Mouse (Mus musculus): Measurements from ENCODE around the gene Pcnx3.
"Not testable (repeated sequence)": the region's sequence is repeated elsewhere in the genome, so short reads cannot be mapped to it uniquely, and the experiment has no call there.

Gene Pcnx3

DNA sequence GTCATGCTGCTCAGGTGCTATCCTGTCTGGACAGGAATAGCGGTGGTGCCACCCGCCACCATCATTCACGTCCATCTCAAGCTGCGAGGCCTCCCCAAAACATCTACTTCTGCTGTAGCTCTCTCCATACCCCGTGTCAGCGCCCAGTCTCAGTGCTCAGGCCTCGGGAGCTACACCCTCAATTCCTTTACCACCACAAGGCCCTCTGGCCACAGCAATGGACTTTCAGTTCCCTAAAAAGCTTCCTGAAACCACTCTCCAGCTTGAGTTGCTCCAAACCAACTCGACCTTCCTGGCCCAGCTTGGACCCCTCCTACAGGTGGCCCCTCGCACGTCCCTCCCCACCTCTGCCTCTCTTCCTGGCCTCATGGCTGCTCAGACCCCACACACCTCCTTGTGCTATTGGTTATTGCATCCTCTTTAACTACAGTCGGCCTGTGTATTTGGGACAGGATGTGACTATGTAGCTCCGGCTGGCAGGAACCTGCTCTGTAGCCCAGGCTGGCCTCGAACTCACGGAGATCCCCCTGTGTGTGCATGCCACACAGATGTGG lies 23.3 kb upstream of the Pcnx3 start:
- no peak for DNase-seq

DNA sequence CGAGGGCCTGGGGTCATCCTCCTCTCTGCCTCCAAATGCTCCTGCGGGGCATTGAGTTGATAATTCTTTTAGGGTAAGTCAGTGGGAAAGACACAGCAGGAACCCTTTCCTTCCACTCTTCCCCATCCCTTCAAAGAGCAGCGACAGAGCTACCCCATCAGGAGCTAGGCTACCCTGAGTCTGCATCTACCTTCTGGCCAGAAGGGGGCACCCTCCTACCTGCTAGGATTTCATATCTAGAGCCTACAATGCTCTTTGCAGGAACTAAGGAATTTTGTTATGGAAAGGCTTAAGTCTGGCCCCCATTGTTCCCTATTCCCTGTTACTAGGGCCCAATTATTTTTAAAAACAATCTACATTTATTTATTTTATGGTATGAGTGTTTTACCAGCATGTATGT lies 22.5 kb upstream of the Pcnx3 start:
- DNase-seq, result peak; percentile 89

DNA sequence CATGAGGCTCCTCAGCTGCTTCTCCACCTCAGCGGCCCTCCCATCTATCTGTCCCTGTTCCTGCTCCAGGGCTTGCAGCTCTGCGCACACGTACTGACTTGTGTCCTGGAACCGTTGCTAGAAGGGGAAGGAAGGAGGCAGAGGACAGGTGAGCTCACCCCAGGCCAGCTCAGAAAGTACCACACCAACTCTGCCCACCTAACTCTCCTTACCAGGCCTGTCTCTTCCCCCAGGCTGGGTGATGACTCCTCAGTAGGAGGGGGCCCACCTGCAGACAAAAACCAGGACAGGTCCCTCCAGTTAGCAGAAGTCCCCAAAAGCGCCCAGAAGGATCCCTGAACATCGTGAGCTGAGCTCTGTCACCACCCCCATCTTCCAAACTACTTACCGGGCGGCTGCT lies 21.9 kb upstream of the Pcnx3 start:
- no peak for DNase-seq

DNA sequence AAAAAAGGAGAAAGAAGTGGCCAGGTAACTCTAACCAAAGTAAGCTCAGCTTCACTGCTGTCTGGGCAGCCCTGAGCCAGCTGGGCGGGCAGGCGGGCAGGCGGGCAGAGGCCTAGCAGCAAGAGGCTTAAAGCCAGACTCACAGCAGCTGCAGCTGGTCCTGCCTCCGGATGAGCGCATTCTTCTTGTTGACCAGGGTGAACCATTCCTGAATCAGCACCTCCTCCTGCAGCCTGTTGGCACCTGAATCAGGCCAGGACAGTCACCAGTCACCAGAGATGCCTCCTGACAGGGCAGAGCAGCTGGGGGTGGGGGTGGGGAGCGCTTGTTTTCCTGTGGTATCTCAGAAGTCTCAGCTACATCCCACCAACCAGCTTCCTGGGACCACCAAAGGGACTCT lies 21.4 kb upstream of the Pcnx3 start:
- DNase-seq, result no peak

DNA sequence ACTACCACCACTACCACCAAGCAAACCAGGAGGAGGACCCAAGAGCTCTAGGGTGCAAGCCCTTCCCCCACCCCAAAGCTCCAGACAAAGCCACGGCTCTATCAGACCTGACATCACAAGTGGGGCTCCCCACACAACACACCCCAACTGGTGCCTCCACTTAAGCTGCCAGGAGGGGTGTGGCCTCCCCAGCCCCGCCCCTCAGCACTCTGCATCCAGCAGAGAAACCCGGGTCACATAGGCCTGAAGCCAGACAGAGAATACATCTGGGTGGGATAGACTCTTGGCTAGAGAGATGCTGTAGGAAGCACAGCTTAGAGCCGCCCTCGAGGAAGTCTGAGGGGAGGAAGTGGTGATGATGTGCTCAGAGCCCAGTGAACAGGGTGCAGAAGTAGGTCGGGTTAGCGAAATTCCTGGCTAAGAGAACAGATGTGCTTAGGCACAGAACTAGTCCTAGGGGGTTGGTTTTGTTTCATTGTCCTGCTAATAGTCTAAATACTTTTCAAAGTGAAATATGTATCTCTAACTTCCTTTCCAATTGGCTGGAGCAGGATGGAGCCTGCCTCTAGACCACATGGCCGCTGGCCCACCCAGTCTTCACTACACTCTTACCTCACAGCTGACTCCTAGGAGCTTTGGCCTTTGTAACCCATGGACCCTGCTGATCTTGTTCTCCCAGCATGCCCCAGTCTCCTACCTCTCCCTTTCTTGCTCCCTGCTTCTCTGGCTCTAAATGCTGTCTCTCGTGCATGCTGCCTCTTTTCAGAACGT lies 16.3 kb upstream of the Pcnx3 start:
- DNase-seq, result peak; percentile 75

DNA sequence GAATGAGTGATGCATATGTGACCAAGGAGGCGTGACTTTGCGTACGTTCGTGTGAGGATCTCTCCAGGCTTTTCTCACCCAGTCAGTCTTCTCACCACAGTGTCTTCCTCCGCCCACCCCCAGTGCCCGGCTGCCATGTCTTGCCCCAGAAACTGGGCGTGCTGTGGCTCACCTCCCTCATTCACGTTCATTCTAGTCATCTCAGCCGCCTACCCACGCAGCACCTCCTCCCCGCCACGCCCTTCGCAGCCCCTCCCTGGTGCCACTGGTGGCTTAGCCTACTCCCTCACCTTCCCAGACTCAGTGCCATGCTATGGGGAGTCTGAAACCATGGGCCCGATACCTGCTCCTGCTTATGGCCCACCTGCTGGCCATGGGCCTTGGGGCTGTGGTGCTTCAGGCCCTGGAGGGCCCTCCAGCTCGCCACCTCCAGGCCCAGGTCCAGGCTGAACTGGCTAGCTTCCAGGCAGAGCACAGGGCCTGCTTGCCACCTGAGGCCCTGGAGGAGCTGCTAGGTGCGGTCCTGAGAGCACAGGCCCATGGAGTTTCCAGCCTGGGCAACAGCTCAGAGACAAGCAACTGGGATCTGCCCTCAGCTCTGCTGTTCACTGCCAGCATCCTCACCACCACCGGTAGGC lies 15.6 kb upstream of the Pcnx3 start, which contains the start of gene Kcnk7:
Gene Kcnk7, plus strand, starts transcription at position 205 of the 638 bp plus-strand sequence.
- peak; percentile 58 for DNase-seq

DNA sequence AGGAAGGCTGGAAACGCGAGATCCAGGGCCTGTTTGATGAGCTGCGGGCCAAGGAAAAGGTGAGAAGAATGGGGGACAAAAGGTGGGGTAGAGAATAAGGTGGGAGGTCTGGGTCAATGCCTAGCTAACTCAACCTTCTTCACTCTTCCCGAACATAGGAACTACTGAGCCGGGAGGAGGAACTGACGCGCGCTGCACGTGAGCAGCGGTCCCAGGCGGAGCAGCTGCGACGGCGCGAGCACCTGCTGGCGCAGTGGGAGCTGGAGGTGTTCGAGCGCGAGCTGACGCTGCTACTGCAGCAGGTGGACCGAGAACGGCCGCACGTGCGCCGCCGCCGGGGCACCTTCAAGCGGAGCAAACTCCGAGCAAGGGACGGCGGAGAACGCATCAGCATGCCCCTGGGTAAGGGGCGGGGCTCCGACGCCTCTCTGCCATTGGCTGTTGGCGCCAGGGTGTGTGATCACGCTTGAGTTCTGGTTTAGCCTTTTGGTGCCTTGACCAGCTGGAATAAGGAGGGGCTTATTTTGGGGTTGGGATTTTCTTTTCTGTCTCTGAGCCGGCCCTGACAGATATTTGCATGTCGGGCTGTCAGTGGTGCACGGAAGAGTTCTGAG lies 7.2 kb upstream of the Pcnx3 start:
- DNase-seq, result no peak

DNA sequence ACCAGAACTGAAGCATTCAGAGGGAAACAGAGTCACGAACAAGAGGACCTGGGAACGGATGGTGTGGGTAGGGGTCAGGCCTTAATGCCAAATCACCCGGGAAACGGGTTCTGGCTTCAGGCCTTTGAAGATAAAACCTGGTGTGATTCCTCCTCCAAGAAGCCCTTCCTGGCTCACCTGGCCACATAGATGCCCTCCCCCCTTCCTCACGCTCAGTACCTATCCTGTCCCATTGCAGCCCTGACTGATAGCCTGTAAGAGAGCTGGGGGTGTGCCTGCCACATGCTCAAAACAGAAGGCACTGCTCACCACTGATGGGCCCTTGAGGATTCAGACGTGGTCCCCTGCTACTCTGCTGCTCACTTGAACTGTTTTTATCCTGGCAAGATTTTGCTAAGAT lies 5.1 kb upstream of the Pcnx3 start:
- DNase-seq, result no peak

DNA sequence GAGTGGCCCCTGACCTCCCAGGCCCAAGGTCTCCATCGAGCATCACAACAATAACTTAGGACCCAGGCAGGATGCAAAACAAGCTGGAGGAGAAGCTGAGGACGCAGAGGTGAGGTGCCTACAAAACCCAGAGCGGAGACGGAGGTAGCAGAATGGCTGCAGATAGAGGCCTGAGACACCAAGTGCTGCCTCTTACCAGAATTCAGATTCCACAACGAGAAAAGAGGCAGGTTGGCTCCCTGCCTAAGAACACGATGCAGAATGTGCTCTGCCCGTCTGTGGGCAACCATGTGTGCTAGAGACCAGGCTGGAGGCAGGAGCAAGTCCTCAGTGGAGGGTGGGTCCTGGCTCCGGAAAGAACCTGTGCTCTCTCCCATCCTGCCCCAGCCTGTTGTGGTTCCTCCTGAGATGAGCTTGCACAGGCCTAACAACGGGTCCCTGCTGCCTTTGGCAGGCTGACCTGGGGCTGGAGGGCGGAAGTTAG lies 4.2 kb upstream of the Pcnx3 start:
- DNase-seq, result no peak

DNA sequence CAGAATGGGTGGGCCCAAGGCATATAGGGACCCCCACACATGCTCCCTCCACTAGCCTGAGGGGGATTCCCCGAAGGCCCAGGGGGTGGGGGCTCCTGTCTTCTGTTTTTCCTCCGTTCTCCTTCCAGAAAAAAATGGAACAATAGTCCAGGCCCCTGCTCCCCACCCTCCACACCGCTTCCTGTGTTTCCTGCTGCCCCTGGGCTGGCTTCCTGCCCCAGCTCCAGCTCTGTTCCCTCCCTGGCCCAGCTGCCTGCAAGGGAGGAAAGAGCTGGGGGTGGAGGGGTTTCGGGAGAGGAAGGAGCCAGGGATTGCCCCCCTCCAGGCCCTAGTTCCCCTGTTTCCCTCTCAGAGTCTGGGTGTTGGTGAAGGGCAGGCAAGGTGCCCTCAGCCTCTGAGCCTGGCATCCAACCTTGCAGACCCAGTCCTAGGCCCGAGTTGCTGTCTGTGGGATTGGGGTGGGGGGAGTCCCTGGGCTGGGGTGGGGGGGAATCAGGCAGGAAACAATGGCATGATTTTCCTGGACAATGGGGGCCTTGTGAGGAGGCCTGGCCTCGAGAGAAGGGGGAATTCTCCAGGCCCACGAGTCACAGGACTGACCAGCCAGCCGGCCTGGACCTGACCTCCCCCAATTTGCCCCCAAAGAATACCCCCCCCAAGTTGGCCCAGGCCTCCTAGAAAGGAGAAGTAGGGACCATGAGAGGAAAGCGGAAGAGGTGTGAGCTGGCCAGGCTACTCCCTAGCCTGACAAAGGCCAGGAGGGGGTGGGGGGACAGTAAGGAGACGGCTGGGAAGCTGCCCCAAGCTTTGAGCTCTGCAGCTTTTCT lies 3.6 kb upstream of the Pcnx3 start:
- DNase-seq, result peak; percentile 86

DNA sequence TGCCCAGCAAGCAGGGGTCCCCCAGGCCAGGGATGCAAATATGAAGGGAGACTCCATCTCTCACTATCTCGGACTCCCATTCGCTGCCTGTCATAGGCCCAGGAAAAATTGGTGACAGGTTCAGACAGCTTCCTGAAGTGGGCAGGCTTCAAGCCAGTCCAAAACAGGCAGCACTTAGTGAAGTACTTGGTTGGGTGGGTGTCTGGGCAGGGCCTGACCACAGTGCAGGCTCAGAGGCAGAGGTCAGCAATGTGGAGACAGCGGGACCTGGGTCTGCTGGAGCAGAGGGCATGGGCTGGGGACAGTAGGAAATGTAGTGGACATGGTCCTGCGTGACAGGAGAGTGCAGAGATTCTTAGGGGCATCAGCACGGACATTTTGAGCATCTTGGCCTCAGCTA lies 2.9 kb upstream of the Pcnx3 start:
- DNase-seq, result peak; percentile 36

DNA sequence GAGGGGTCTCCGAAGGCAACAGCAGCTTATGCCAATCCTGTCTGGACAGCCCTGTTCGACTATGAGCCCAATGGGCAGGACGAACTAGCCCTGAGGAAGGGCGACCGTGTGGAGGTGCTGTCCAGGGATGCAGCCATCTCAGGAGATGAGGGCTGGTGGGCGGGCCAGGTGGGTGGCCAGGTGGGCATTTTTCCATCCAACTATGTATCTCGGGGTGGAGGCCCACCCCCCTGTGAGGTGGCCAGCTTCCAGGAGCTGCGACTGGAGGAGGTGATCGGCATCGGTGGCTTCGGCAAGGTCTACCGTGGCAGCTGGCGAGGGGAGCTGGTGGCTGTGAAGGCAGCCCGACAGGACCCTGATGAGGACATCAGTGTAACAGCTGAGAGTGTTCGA lies 1.6 kb upstream of the Pcnx3 start:
- DNase-seq, result peak; percentile 40

DNA sequence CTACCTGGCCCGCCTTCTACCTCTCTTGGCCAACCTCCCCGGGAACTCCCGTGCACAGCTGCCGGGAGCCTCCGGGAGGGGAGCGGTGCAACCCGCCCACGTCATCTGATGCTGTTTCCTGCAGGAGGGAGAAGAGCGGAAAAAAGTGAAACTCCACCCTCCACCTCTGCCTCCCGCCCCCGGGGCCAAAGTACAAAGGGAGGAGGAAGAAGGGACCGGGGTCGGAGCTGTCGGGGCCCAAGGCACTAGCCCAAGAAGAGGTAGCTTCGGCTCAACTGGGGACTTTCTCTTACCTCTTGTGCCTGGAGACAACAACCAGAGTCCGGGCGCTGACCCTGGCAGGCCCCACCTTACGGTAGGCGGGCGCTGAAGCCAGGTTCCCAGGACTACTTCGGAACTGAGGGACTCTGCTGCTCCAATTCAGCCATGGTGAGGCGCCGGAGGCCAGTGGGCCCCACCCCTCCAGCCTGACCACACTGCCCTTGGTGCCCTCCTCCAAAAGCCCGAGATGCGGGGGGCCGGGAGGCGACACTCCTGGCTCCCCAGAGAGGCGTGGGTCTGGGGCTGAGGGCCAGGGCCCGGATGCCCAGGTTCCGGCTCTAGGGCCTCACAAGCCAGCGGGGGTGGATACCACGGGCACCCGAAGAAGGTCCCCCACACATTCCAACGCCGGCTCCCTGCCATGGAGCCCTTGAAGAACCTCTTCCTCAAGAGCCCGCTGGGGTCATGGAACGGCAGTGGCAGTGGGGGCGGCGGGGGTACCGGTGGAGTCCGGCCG lies 1.0 kb upstream of the Pcnx3 start:
- DNase-seq, result peak; percentile 95

DNA sequence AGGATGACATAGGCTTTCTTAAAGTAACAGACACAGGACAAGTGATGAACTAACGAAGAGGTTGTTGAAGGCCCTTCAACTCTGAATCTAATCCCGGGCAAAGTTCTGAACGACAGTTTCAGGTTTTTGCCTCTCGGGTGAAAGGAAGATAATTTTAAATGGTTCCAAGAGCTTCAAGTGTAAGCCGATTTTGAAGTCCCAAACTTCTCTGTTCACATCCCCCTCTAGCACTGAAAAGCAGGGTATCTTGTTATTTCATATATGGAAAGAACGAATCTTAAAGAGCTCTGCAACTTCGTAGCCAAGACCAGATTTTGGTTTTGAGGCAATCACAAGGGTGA lies 350 bp upstream of the Pcnx3 start:
- no peak for DNase-seq

DNA sequence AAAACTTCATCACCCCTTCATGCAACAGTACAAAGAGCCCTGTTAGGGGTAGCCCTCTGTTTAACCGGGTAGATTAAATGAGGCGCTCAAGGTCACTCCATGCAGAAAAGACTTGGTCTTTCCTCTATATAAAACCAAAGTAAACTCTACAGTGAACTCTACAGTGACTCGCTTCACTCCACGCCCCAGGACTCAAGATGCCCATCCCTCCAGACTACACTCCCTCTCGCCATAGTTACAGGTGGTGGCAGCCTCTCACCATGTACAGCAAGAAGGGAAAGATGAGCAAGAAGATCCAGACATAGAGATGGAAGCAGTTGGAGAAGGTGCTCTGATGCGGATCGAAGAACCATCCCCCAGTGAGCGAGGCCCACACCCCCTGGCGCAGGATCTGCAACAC lies 970 bp downstream of the Pcnx3 start:
- DNase-seq, result no peak

DNA sequence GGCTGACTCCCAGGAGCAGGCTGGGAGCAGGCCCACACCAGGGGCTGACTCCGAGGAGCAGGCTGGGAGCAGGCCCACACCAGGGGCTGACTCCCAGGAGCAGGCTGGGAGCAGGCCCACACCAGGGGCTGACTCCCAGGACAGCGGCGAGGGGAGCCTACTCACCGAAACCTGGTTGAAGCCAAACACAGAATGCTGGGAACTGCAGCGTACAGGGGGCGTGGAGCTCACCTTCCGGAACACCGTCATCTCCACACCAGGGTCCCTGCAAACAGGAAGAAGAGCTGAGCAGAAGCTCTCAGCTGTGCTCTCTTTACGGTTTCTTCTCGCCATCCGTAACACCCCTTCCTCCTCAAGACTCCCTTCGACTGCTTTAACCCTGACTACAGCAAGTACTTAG lies 1.8 kb downstream of the Pcnx3 start:
- DNase-seq, result not testable (repeated sequence)

DNA sequence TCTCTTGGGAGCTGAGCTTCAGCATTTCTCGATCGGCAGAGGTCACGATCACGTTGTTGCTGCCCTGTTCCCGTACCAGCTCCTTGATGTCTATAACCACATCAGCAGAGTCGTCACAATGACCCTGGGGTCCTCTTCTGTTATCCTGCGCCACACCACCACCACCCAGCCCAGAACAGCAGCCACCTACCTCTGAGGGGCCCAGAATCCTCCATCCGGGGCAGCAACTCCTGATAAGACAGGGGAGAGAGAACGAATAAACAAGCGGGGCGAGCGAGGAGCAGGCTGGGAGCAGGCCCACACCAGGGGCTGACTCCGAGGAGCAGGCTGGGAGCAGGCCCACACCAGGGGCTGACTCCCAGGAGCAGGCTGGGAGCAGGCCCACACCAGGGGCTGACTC lies 2.3 kb downstream of the Pcnx3 start:
- DNase-seq, result no peak

DNA sequence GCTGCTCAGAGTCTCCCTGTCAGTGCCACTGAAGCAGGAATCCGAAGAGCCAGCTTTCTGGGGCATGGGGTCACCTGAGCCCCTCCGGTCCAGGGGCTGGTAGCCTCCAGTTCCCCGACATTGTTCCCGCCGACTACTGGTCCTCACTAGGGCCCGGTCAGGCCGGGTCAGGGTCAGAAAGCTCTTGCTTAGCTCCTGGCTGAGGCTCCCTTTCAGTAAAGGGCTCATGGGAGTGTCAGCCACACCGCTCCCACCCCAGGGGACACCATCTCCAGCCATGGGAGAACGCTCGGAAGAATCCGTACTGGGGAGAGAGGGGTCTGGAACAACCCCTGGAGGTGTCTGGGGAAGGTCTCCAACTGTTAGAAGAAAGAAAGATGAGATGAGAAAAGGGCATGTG lies 2.8 kb downstream of the Pcnx3 start:
- DNase-seq, result no peak

DNA sequence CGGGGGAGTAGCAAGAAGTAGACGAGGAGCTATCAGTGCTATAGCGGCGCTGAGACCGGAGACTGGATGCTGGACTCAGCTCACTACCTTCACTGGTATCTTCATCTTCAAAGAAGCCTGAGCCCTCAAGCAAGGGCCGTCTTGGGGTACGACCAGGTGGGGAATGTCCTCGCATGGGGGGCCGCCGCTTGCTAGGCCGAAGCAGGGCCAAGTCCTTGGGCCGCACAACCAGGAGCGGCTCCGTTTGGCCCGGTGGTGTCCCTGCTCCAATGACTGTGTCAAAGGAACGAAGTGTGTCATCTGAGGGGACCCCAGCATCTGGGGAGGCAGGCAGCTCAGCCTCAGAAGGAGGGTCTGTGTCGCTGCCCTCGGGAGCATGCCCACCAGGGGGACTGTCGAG lies 3.3 kb downstream of the Pcnx3 start:
- no peak for DNase-seq

DNA sequence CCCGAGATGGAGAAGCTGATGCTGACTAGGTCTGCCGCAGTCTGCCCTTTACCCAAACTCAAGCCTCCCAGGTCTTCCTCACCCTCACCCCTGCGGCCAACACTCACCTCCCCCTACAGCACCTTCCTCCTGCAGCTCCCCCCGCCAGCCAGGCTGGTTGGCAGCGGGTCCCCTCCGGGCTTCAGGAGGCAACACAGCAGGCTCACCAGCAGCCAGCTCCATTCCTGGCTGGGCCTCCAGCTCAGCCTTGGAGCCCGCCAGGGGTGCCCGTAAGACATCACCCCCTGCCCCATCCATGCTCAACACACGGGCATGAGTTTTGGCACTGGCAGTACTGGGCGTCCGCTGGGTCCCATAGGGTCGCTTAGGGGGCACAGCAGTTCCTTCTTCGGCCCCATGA lies 3.7 kb downstream of the Pcnx3 start:
- no peak for DNase-seq

DNA sequence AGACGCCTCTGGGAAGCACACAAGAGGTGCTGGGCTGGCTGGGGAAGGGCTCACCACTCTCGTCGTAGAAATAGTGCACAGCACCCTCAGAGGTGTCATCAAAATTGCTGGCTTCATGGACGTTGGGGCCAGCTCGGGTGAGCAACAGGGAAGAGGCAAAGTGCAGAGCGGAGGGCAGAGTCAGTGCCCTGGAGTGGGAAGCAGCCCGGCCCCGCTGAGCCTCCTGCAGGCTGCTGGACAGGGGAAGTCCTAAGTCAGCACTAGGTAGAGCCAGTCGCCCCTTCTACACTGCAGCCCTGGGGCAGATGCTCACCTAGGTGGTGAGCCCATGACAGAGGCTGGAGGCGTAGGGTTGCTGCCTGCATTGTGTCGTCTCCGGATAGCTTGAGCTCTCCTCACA lies 4.5 kb downstream of the Pcnx3 start:
- DNase-seq, result no peak

DNA sequence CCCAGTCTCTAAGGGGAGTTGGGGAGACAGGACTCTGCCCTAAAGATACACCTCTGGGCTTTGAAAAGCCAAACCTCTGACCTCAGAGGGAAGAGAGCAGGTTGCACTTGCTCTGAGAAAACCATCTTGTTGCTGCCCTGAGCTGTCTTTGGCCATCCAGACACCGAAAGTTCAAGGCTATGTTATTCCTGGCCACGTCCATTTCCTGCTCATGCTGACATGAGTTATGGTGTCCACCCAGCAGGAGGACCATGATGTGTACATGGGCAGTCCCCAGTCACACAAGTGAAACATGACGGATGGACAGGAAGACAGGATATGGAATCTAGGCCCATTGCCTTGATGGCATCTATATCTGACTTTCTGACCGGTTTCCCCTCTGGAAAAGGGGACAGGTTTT lies 8.3 kb downstream of the Pcnx3 start:
- no peak for DNase-seq
